In the genomic region with DNA sequence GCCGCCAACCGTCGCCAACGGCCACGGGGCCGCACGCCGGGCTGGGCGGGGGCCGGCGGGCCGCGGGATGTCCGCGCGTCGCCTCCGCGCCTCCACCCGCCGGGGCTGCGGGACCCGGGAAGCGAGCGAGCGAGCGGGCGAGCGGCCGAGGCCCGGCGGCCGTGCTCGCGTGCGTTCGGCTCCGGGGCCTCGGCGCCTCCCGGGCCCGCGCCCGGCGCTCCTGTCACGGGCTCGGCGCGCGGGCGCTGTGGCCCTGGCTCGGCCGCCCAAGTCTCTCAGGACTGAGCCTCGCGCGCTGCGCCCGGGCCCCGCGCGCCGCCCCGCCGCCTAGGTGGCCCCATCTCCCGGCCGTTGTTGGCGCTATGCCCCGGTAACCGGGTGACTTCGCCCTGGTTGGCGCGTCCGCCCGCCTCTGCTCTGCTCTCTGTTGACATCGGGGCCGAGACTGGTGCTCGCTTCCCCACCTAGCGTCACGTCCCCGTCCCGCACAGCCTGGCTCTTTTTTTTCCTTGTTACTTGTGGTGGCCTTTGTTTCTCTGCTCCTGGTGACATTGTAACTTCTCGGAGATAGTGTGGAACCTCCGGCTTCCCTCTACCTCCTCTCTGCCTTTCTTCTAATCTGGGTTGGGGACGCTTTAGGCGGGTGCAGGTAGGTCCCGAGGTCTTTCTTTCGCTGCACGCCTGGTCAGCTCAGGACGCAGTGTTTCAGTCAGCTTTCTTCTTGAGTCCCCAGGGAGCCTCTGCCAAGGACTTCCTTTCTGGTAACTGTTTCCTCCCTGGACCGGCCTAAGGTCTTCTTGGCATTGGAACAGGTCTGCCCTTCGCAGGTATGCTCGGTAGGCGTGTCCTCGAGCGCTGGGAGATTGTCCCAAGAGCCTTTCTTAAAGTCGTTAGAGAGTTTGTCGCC, we compare ENCODE assay signal across 8 mouse cellular contexts. TPM values are rescaled to one million over a fixed set of nuclear protein-coding genes. Genes with fewer than 3 reads are reported as not detected.
DNase-seq lines count a peak whose midpoint lies in the region; ATAC-seq and TF ChIP-seq lines count a peak whose summit lies in the region.

No protein-coding gene starts in this region.

- peaks cover 41% of the 10 kb centered on the region for H3K79me2 ChIP-seq in CH12.LX (replicated peaks; ENCODE audit: control insufficient read depth, extremely low read depth, insufficient read depth, poor library complexity, severe bottlenecking)

- H3K4me2 ChIP-seq in CH12.LX (ENCODE audit: insufficient read depth, low read depth, poor library complexity, severe bottlenecking), result peak overlapping the region; percentile 94
- H3K4me2 ChIP-seq in lung, embryonic 14.5 days, result peak overlapping the region; percentile 80

- intact Hi-C loops in heart, postnatal 10 days (cut with DNase I), result no loop called here

- H3K9me3 ChIP-seq in CH12.LX (replicated peaks; ENCODE audit: low read length), result no peaks in the 10 kb centered on the region
- no peaks in the 10 kb centered on the region for H3K9me3 ChIP-seq in forebrain, embryonic 10.5 days
- H3K9me3 ChIP-seq in lung, embryonic 14.5 days (ENCODE audit: low read depth, low read length), result no peaks in the 10 kb centered on the region

- no peak for TF ChIP-seq CTCF in CH12.LX (conservative IDR thresholded peaks at IDR 0.05 in 1 of 2, IDR thresholded peaks at IDR 0.05 in 1 of 2; ENCODE audit: low read depth in 2 of 2, low read length in 2 of 2)
- TF ChIP-seq CTCF in brain, embryonic 14.5 days (IDR thresholded peaks at IDR 0.05; ENCODE audit: borderline replicate concordance, extremely low read depth, insufficient read depth, insufficient read length), result 0 out of 2 replicates have a peak, but pooled peaks have one; percentile 6
- TF ChIP-seq CTCF in lung, embryonic 14.5 days (IDR thresholded peaks at IDR 0.05; ENCODE audit: low read depth), result peak; percentile 31

- peak overlapping the region; percentile 100 for H3K9ac ChIP-seq in CH12.LX (ENCODE audit: insufficient read depth, low read depth)
- peak overlapping the region; percentile 98 for H3K9ac ChIP-seq in lung, embryonic 14.5 days

- dilution Hi-C loops in CH12.LX (cut with MboI; ENCODE audit: extremely low pct_ligation_motif_present, extremely low pct_unique_long_range_greater_than_20kb, low sequenced_read_pairs), result no loop called here

- TF ChIP-seq POLR2A in CH12.LX (IDR thresholded peaks at IDR 0.05; ENCODE audit: low read depth, low read length), result peak; percentile 51; the same call in 1 of the 2 replicates
- no peak for TF ChIP-seq POLR2A in brain, embryonic 14.5 days (IDR thresholded peaks at IDR 0.05; ENCODE audit: borderline replicate concordance, extremely low read depth, insufficient read depth, insufficient read length, poor library complexity, severe bottlenecking)

- H3K36me3 ChIP-seq in CH12.LX (replicated peaks in 1 of 2; ENCODE audit: control insufficient read depth in 1 of 2, insufficient read depth in 1 of 2, low read length in 1 of 2), result peaks cover 19 to 36% of the 10 kb centered on the region in 2 experiments
- H3K36me3 ChIP-seq in forebrain, embryonic 10.5 days (replicated peaks), result peaks cover 34% of the 10 kb centered on the region
- peaks cover 38% of the 10 kb centered on the region for H3K36me3 ChIP-seq in lung, embryonic 14.5 days (ENCODE audit: insufficient read depth)

- peak overlapping the region; percentile 90 to 99 (median 97) for H3K4me3 ChIP-seq in CH12.LX (replicated peaks in 1 of 3; ENCODE audit: low read depth in 2 of 3, low read length in 2 of 3, poor library complexity in 1 of 3)
- H3K4me3 ChIP-seq in forebrain, embryonic 10.5 days, result peak overlapping the region; percentile 97
- peak overlapping the region; percentile 95 for H3K4me3 ChIP-seq in lung, embryonic 14.5 days (ENCODE audit: low read depth, low read length)

- TF ChIP-seq RAD21 in CH12.LX (IDR thresholded peaks at IDR 0.05; ENCODE audit: low read depth, low read length), result no peak

- peak overlapping the region; percentile 93 for H3K27ac ChIP-seq in CH12.LX (ENCODE audit: insufficient read depth, low read depth)
- peak overlapping the region; percentile 96 for H3K27ac ChIP-seq in forebrain, embryonic 10.5 days
- peak overlapping the region; percentile 96 for H3K27ac ChIP-seq in lung, embryonic 14.5 days (ENCODE audit: low read depth)

- peak; percentile 3 for ATAC-seq in lung, embryonic 14.5 days (ENCODE audit: insufficient read depth)

- no peak for TF ChIP-seq EP300 in CH12.LX (IDR thresholded peaks at IDR 0.05; ENCODE audit: low read length)

- peaks cover 6% of the 10 kb centered on the region for H3K27me3 ChIP-seq in CH12.LX (replicated peaks)
- no peaks in the 10 kb centered on the region; the same call in 1 of the 2 replicates for H3K27me3 ChIP-seq in forebrain, embryonic 10.5 days (ENCODE audit: poor library complexity, severe bottlenecking)
- H3K27me3 ChIP-seq in lung, embryonic 14.5 days (ENCODE audit: insufficient read depth, low read length), result no peaks in the 10 kb centered on the region

- peaks cover 22 to 56% of the 10 kb centered on the region in 2 experiments for H3K4me1 ChIP-seq in CH12.LX (ENCODE audit: control insufficient read depth in 1 of 2, insufficient read depth in 2 of 2)
- H3K4me1 ChIP-seq in forebrain, embryonic 10.5 days, result peaks cover 52% of the 10 kb centered on the region
- H3K4me1 ChIP-seq in lung, embryonic 14.5 days (ENCODE audit: insufficient read depth), result peaks cover 26% of the 10 kb centered on the region

- WGBS in forebrain, embryonic 10.5 days, result 3% methylated on average over 97 of the region's 97 CpGs
- WGBS in lung, embryonic 14.5 days, result under 1% methylated on average over 86 of the region's 97 CpGs

- DNase-seq in CH12.LX (ENCODE audit: extremely low read depth), result no peak
- peak; percentile 61 for DNase-seq in brain, embryonic 14.5 days (ENCODE audit: low read depth)
- DNase-seq in forebrain, embryonic 10.5 days (ENCODE audit: extremely low spot score, low spot score), result peak; percentile 46
- DNase-seq in heart, postnatal 10 days, result peak; percentile 82 to 83
- DNase-seq in kidney, postnatal 4 days, result peak; percentile 72 to 80
- peak; percentile 74 for DNase-seq in lung, embryonic 14.5 days
- peak; percentile 48 for DNase-seq in retina, postnatal 1 day
- peak; percentile 64 for DNase-seq in urinary bladder, postnatal 14 days (ENCODE audit: low spot score)

- in situ Hi-C loops in CH12.LX (cut with MboI; ENCODE audit: low pct_ligation_motif_present, low pct_unique_long_range_greater_than_20kb, low sequenced_read_pairs), result no loop called here

TF ChIP-seq in CH12.LX, 34 proteins besides CTCF, POLR2A, EP300 and RAD21:
- TF ChIP-seq MEF2A (IDR thresholded peaks at IDR 0.05; ENCODE audit: borderline replicate concordance, low read depth, low read length) (no peak), CHD1 (IDR thresholded peaks at IDR 0.05; ENCODE audit: low read depth, low read length) (peak; percentile 74; the same call in 1 of the 2 replicates), UBTF (IDR thresholded peaks at IDR 0.05; ENCODE audit: low read depth, low read length) (peak; percentile 44; the same call in 1 of the 2 replicates), BHLHE40 (IDR thresholded peaks at IDR 0.05; ENCODE audit: low read depth, low read length) (0 out of 2 replicates have a peak, but pooled peaks have one; percentile 5), GABPA (IDR thresholded peaks at IDR 0.05; ENCODE audit: insufficient replicate concordance, low read depth, low read length) (no peak), MXI1 (IDR thresholded peaks at IDR 0.05; ENCODE audit: low read depth, low read length) (peak; percentile 32), SIN3A (IDR thresholded peaks at IDR 0.05; ENCODE audit: low read length) (peak; percentile 51), HCFC1 (IDR thresholded peaks at IDR 0.05; ENCODE audit: low read depth, low read length) (peak; percentile 45), ETS1 (conservative IDR thresholded peaks at IDR 0.05; ENCODE audit: low read depth, low read length) (no peak)

RNA-seq across cellular contexts. Expression of a gene that starts 1.5 kb away (rescaled TPM):
- total RNA-seq in CH12.LX (2012; rRNA removed) (29.1 and 34.2 TPM in 2 replicates), CH12.LX (2014; rRNA removed) (20.9 and 25.7 TPM in 2 replicates)
- 13.2 and 14.9 TPM in 2 replicates for polyA plus RNA-seq in CH12.LX (2012; ENCODE audit: insufficient read length, low read depth)
- 114 and 148 TPM in 2 replicates for polyA plus RNA-seq in brain, embryonic 14.5 days (2012; rRNA removed)
- polyA plus RNA-seq in forebrain, embryonic 10.5 days (2016; fragmentation: Nextera tagmentation; extraction: Ambion mirVana), result 44.1 and 56.4 TPM in 2 replicates
- total RNA-seq in heart, postnatal 10 days (2021), result 10 to 100 TPM in 1 of 2 experiments, 1 to 10 TPM in 1; 9.8 to 11.9 TPM
- polyA plus RNA-seq in lung, embryonic 14.5 days (2014; fragmentation: Nextera tagmentation; extraction: Ambion mirVana), result 42.1 and 43.8 TPM in 2 replicates

RNA-seq across cellular contexts. Expression of a gene that starts 6.3 kb away (rescaled TPM):
- total RNA-seq in CH12.LX (2012; rRNA removed) (3.1 and 9.7 TPM in 2 replicates), CH12.LX (2014; rRNA removed) (not detected in 2 replicates)
- 0.90 and 1.6 TPM in 2 replicates for polyA plus RNA-seq in CH12.LX (2012; ENCODE audit: insufficient read length, low read depth)
- 0.14 and 0.44 TPM in 2 replicates for polyA plus RNA-seq in brain, embryonic 14.5 days (2012; rRNA removed)
- not detected in 2 replicates for polyA plus RNA-seq in forebrain, embryonic 10.5 days (2016; fragmentation: Nextera tagmentation; extraction: Ambion mirVana)
- total RNA-seq in heart, postnatal 10 days (2021), result not detected
- polyA plus RNA-seq in lung, embryonic 14.5 days (2014; fragmentation: Nextera tagmentation; extraction: Ambion mirVana), result not detected in 2 replicates

RNA-seq across cellular contexts. Expression of a gene that starts 43.5 kb away (rescaled TPM):
- 156 and 207 TPM in 2 replicates for total RNA-seq in CH12.LX (2012; rRNA removed)
- 110 and 119 TPM in 2 replicates for total RNA-seq in CH12.LX (2014; rRNA removed)
- polyA plus RNA-seq in CH12.LX (2012; ENCODE audit: insufficient read length, low read depth), result 235 and 291 TPM in 2 replicates
- polyA plus RNA-seq in brain, embryonic 14.5 days (2012; rRNA removed), result 98.8 and 113 TPM in 2 replicates
- polyA plus RNA-seq in forebrain, embryonic 10.5 days (2016; fragmentation: Nextera tagmentation; extraction: Ambion mirVana), result 27.4 and 30.5 TPM in 2 replicates
- total RNA-seq in heart, postnatal 10 days (2021), result 10 to 100 TPM in 1 of 2 experiments, 1 to 10 TPM in 1; 8.6 to 11.3 TPM
- polyA plus RNA-seq in lung, embryonic 14.5 days (2014; fragmentation: Nextera tagmentation; extraction: Ambion mirVana), result 27.3 and 28.8 TPM in 2 replicates

Comparison
In these comparisons a context has a peak if more than half of its experiments do, and no peak if none do; other contexts are left out.
1. CTCF ChIP-seq: peak in brain, embryonic 14.5 days (single experiment) and lung, embryonic 14.5 days (single experiment); none in CH12.LX (0 of 2).
2. Peak in every context shown above with its lines, with median percentiles within 50 percentile points of each other: H3K27ac ChIP-seq and H3K4me3 ChIP-seq.